Mouse (Mus musculus) granulocyte monocyte progenitor cell, adult 5-6 weeks (primary cell): ENCODE results near the gene Gsto1. TPM values are rescaled to one million over a fixed set of nuclear protein-coding genes. Genes with fewer than 3 reads are reported as not detected.

ENCODE experiments used
- ATAC-seq: replicated peaks from 2 replicates; pipeline ENCODE4 v1.8.0; 2016; ENCODE audit warnings: mild to moderate bottlenecking, moderate TSS enrichment, inconsistent platforms; ENCODE audit not compliant: poor library complexity, severe bottlenecking
- total RNA-seq, 2 experiments: library from RNA; stranded (forward) in 1 of 2; stranded (reverse) in 1 of 2; fragments of 200-712, 200-1000 nt in 1 of 2; fragments of >200 nt in 1 of 2; fragmentation: Nextera tagmentation in 1 of 2; gene quantifications; 2 replicates each; pipeline ENCODE4 v1.2.3; 2014 to 2017

Gene Gsto1
- total RNA-seq, 2 experiments from 2014 or later, result 215 to 338 TPM

- ATAC-seq, result no peak
Observed at GRCm38 (mm10) chr19:47914191-47914590, 59.4 kb downstream of the Gsto1 start.

Other genes with a start within 250 kb of the Gsto1 start
- not detected in 2 replicates for gene Col17a1, start 162.9 kb upstream of the Gsto1 start, total RNA-seq (2014; fragmentation: Nextera tagmentation)
- 0.22 TPM in 1 of 2 replicates, not detected in the other for gene Col17a1, start 162.9 kb upstream of the Gsto1 start, total RNA-seq (2017)
- 78.1 and 85.9 TPM in 2 replicates for gene Sfr1, start 123.3 kb upstream of the Gsto1 start, total RNA-seq (2014; fragmentation: Nextera tagmentation)
- 149 and 165 TPM in 2 replicates for gene Sfr1, start 123.3 kb upstream of the Gsto1 start, total RNA-seq (2017)
- gene Gsto2, start 10.6 kb downstream of the Gsto1 start, total RNA-seq (2014; fragmentation: Nextera tagmentation), result not detected in 2 replicates
- not detected in 2 replicates for gene Gsto2, start 10.6 kb downstream of the Gsto1 start, total RNA-seq (2017)
- gene Cfap43, start 64.3 kb downstream of the Gsto1 start, total RNA-seq (2014; fragmentation: Nextera tagmentation), result not detected in 2 replicates
- 0.05 TPM in 1 of 2 replicates, not detected in the other for gene Cfap43, start 64.3 kb downstream of the Gsto1 start, total RNA-seq (2017)
- 18.2 and 19.1 TPM in 2 replicates for gene Itprip, start 64.3 kb downstream of the Gsto1 start, total RNA-seq (2014; fragmentation: Nextera tagmentation)
- 15.8 and 16.7 TPM in 2 replicates for gene Itprip, start 64.3 kb downstream of the Gsto1 start, total RNA-seq (2017)
- not detected in 2 replicates for gene Cfap58, start 82.7 kb downstream of the Gsto1 start, total RNA-seq (2014; fragmentation: Nextera tagmentation)
- gene Cfap58, start 82.7 kb downstream of the Gsto1 start, total RNA-seq (2017), result not detected in 2 replicates